Mouse (Mus musculus): ENCODE data around the gene Capn11. TPM values are rescaled to one million over a fixed set of nuclear protein-coding genes. Genes with fewer than 3 reads are reported as not detected.

Gene Capn11
- polyA plus RNA-seq, 1 experiment, result 28.4 TPM

DNA sequence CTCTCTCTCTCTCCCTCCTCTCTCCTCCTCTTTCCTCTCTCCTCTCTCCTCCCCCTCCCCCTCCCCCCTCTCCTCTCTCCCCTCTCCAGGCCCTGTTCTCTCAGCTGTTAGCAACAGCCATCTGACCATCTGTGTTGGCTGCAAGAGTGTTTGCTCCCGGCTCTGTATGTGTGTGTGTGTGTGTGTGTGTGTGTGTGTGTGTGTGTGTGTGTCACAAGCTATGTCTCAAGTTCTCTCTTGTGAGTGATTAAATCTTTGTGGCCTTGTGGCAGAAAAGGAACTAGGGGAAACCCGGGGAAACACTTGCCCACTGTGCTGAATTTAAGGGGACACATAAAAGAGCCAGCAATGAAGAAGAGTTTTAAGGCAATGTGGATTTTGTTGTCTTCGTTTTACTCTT lies 61.3 kb downstream of the Capn11 start:
- Histone ChIP-seq H3K4me1 (ENCODE audit: control insufficient read depth, insufficient read depth, low read length) (peaks cover 30% of the 10 kb centered on the region), H3K27ac (ENCODE audit: control insufficient read depth, insufficient read depth, low read depth, low read length) (peak overlapping the region; percentile 55; the same call in 1 of the 2 replicates), H3K4me3 (ENCODE audit: control insufficient read depth, low read depth, low read length) (0 out of 2 replicates have a peak overlapping the region, but pooled peaks have one; percentile 16), H3K27me3 (ENCODE audit: control insufficient read depth, insufficient read depth, low read length) (no peaks in the 10 kb centered on the region), H3K36me3 (ENCODE audit: control insufficient read depth, insufficient read depth, low read length) (no peaks in the 10 kb centered on the region)
- no peak for TF ChIP-seq POLR2A (IDR thresholded peaks at IDR 0.05; ENCODE audit: control insufficient read depth, low read depth, low read length)
- TF ChIP-seq CTCF (IDR thresholded peaks at IDR 0.05; ENCODE audit: control insufficient read depth, insufficient read depth, insufficient replicate concordance, low read depth, low read length), result no peak

- Histone ChIP-seq H3K36me3 (ENCODE audit: control insufficient read depth, insufficient read depth, low read length) (no peaks in the 10 kb centered on the region), H3K27ac (ENCODE audit: control insufficient read depth, insufficient read depth, low read depth, low read length) (peak overlapping the region; percentile 89), H3K4me3 (ENCODE audit: control insufficient read depth, low read depth, low read length) (peak overlapping the region; percentile 95), H3K4me1 (ENCODE audit: control insufficient read depth, insufficient read depth, low read length) (peaks cover 29% of the 10 kb centered on the region), H3K27me3 (ENCODE audit: control insufficient read depth, insufficient read depth, low read length) (no peaks in the 10 kb centered on the region)
- TF ChIP-seq CTCF (IDR thresholded peaks at IDR 0.05; ENCODE audit: control insufficient read depth, insufficient read depth, insufficient replicate concordance, low read depth, low read length), result peak; percentile 45; the same call in 1 of the 2 replicates
- TF ChIP-seq POLR2A (IDR thresholded peaks at IDR 0.05; ENCODE audit: control insufficient read depth, low read depth, low read length), result no peak
Observed at GRCm38 (mm10) chr17:45596631-45597396, 62.3 kb downstream of the Capn11 start.

GRCm38 (mm10) chr17:45595736-45596390 lies 63.3 kb downstream of the Capn11 start:
- Histone ChIP-seq H3K4me3 (ENCODE audit: control insufficient read depth, low read depth, low read length) (peak overlapping the region; percentile 95), H3K27ac (ENCODE audit: control insufficient read depth, insufficient read depth, low read depth, low read length) (peak overlapping the region; percentile 92), H3K36me3 (ENCODE audit: control insufficient read depth, insufficient read depth, low read length) (no peaks in the 10 kb centered on the region), H3K27me3 (ENCODE audit: control insufficient read depth, insufficient read depth, low read length) (no peaks in the 10 kb centered on the region), H3K4me1 (ENCODE audit: control insufficient read depth, insufficient read depth, low read length) (peaks cover 29% of the 10 kb centered on the region)
- no peak for TF ChIP-seq POLR2A (IDR thresholded peaks at IDR 0.05; ENCODE audit: control insufficient read depth, low read depth, low read length)
- TF ChIP-seq CTCF (IDR thresholded peaks at IDR 0.05; ENCODE audit: control insufficient read depth, insufficient read depth, insufficient replicate concordance, low read depth, low read length), result no peak

DNA sequence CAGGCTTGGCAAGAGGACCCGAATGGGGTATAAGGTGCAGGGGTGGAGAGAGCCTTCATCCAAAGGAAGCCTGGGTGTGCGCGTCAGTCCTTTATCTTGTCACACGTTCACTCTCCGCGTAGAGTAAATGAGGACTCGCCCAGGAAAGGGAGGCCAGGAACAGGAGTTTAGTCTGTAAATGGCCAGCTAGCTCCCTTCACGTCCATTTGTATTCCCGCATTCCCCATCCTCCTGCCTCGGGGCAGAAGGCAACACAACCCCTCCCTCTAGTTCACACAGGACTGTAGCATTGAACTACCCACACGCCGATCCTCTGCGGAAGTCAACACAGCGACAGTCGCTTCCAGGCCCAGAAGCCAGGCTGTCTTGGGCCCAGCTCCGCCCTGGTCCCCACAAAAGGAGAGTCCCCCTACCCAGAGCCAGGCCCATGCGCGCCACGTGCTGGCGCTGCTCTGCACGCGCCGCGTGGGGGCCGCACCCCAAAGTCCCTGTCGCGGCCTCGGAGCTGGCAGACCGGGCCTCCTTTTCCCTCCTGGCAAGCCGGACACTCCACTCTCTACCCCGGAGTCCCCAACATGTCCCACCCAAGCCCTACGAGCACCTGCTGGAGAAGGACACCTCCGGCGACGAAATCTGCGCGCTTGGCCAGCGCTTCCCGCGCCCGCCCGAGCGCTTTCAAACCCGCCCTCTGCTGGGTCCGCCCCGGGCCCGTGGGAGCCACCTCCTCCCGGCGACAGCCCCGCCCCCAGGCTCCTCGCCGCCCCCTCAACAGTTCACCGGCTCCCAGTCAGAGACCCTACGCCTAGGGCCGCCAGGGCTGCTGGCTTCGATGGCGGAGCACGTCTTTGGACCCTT lies 64.0 kb downstream of the Capn11 start:
- H3K36me3 ChIP-seq (ENCODE audit: control insufficient read depth, insufficient read depth, low read length), result no peaks in the 10 kb centered on the region
- H3K27me3 ChIP-seq (ENCODE audit: control insufficient read depth, insufficient read depth, low read length), result no peaks in the 10 kb centered on the region
- H3K4me1 ChIP-seq (ENCODE audit: control insufficient read depth, insufficient read depth, low read length), result peaks cover 34% of the 10 kb centered on the region
- no peak; the same call in 1 of the 2 replicates for TF ChIP-seq POLR2A (IDR thresholded peaks at IDR 0.05; ENCODE audit: control insufficient read depth, low read depth, low read length)
- no peak for TF ChIP-seq CTCF (IDR thresholded peaks at IDR 0.05; ENCODE audit: control insufficient read depth, insufficient read depth, insufficient replicate concordance, low read depth, low read length)
- H3K27ac ChIP-seq (ENCODE audit: control insufficient read depth, insufficient read depth, low read depth, low read length), result peak overlapping the region; percentile 92
- peak overlapping the region; percentile 95 for H3K4me3 ChIP-seq (ENCODE audit: control insufficient read depth, low read depth, low read length)

DNA sequence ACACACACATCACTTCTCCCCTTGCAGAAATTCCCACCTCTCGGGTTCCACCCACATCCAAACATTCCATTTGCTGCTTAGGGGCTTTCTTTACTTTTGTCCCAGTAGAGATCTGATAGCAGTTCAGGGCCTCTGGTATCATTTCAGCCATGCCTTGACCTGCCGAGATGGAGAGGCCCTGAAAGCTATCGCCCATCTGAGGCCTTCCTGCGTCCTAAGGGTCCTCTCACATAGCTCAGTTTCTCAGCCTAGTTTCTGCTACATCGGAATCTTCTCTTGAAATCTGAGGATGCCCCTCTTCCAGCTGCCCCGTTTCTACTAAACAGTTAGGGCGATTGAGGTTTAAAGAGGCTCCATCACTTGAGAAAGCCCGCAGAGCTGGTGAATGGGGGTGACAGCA lies 64.9 kb downstream of the Capn11 start:
- no peaks in the 10 kb centered on the region for H3K36me3 ChIP-seq (ENCODE audit: control insufficient read depth, insufficient read depth, low read length)
- no peaks in the 10 kb centered on the region for H3K27me3 ChIP-seq (ENCODE audit: control insufficient read depth, insufficient read depth, low read length)
- H3K27ac ChIP-seq (ENCODE audit: control insufficient read depth, insufficient read depth, low read depth, low read length), result peak overlapping the region; percentile 92
- TF ChIP-seq POLR2A (IDR thresholded peaks at IDR 0.05; ENCODE audit: control insufficient read depth, low read depth, low read length) (no peak), CTCF (IDR thresholded peaks at IDR 0.05; ENCODE audit: control insufficient read depth, insufficient read depth, insufficient replicate concordance, low read depth, low read length) (no peak)
- H3K4me1 ChIP-seq (ENCODE audit: control insufficient read depth, insufficient read depth, low read length), result peaks cover 32% of the 10 kb centered on the region
- H3K4me3 ChIP-seq (ENCODE audit: control insufficient read depth, low read depth, low read length), result peak overlapping the region; percentile 95

DNA sequence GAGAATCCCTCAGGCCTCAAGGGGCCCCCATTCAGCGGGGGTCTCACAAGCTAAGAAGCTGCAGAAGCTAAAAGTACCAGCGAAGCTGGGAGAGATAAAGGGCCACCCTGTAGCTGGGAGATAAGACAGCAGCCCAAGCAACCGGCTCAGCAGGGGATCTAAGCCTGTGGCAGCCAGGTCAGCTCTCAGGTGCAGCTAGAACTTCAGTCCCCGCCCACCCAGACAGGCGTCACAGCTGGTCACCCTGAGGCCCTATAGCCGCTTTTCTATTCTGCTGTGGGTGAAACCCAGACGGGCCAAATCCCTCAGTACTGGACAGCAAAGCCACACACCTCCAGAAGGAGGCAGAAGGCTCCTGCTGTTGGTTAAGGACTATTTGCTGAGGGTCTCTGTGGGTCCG lies 65.6 kb downstream of the Capn11 start:
- H3K36me3 ChIP-seq (ENCODE audit: control insufficient read depth, insufficient read depth, low read length), result no peaks in the 10 kb centered on the region
- peaks cover 32% of the 10 kb centered on the region for H3K4me1 ChIP-seq (ENCODE audit: control insufficient read depth, insufficient read depth, low read length)
- H3K27ac ChIP-seq (ENCODE audit: control insufficient read depth, insufficient read depth, low read depth, low read length), result peak overlapping the region; percentile 50
- H3K27me3 ChIP-seq (ENCODE audit: control insufficient read depth, insufficient read depth, low read length), result no peaks in the 10 kb centered on the region
- peak overlapping the region; percentile 95 for H3K4me3 ChIP-seq (ENCODE audit: control insufficient read depth, low read depth, low read length)
- TF ChIP-seq POLR2A (IDR thresholded peaks at IDR 0.05; ENCODE audit: control insufficient read depth, low read depth, low read length), result no peak
- TF ChIP-seq CTCF (IDR thresholded peaks at IDR 0.05; ENCODE audit: control insufficient read depth, insufficient read depth, insufficient replicate concordance, low read depth, low read length), result no peak
